Mouse (Mus musculus) lung, adult 18-20 months (tissue): ENCODE results near the gene Cyb5b.

Experiments used
- DNase-seq, 2 experiments: peaks; one replicate each; pipeline ENCODE4 v3.0.0; 2022; ENCODE audit warnings: mixed read lengths in 2 of 2

The Cyb5b gene

DNA sequence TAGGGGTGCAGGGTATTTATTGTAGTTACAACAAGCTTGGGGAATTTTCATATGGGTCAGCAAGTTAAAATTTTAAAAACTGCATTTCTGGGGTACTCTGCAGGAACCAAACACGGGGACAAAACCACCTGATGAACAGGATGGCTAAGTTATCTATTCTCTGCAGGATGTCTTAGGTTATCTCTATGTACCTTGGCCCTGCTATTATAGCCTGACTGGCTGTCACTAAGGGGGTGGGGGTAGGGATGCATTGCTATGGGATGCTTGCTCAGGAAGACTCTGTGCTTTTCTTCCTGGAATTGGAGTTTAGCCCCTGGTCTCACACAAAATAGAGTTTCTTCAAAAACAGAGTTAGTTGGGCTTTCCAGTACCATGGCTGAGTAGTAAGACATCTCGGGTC, 83.3 kb downstream of the Cyb5b start:
- DNase-seq = no peak
